ENCODE assay signal across 19 mouse cellular contexts in the genomic region with DNA sequence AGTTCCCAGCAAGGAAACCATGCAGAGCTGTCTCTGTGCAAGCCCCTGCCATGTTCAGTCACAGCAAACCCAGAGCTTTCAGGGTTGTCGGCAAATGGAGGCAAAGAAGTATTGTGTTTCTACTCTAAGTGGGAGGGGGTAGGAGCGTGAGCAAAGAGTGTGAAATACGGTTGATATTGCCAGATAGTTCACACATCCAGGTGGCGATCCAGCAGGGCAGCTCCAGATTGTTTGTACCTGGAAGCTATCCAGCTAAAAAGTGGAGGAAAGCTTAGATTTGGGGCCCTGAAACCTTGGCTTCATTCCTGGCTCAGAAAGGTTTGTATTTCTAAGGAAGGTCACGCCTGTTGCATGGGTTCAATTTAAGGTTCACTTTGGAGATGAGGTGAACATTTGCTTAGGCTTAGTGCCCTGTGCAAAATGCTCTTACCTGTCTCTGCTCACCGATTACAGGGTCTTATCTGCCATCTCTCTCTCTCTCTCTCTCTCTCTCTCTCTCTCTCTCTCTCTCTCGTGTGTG.
DNase-seq lines count a peak whose midpoint lies in the region; ATAC-seq and TF ChIP-seq lines count a peak whose summit lies in the region.
"Had no signal": no experiment of that assay in that cellular context is flagged by ENCODE, and none has a peak within 500 bp of the region (broad histone marks: within the 10 kb centered on the region; RNA-seq: fewer than 3 reads in every experiment).

No protein-coding gene starts in this region.

- H3K9me3 ChIP-seq in heart, embryonic 10.5 days: no peaks in the 10 kb centered on the region
- no peaks in the 10 kb centered on the region for H3K9me3 ChIP-seq in stomach, embryonic 14.5 days (ENCODE audit: control insufficient read depth, low read depth, low read length)
- H3K9me3 ChIP-seq in stomach, postnatal 0 days (ENCODE audit: control insufficient read depth, low read length): no peaks in the 10 kb centered on the region
- H3K9me3 ChIP-seq: heart, embryonic 13.5 days; hindbrain, embryonic 13.5 days; intestine, embryonic 15.5 days; limb, embryonic 12.5 days; midbrain, embryonic 13.5 days; stomach, embryonic 15.5 days had no signal

- no peak overlapping the region for H3K4me3 ChIP-seq in heart, embryonic 10.5 days
- H3K4me3 ChIP-seq in stomach, embryonic 14.5 days (ENCODE audit: low read depth, low read length): no peak overlapping the region
- no peak overlapping the region for H3K4me3 ChIP-seq in stomach, postnatal 0 days (ENCODE audit: low read depth, low read length)
- H3K4me3 ChIP-seq: gastrocnemius, adult 2 months; heart, embryonic 13.5 days; hindbrain, embryonic 13.5 days; intestine, embryonic 15.5 days; limb, embryonic 12.5 days; midbrain, embryonic 13.5 days; myocyte; stomach, embryonic 15.5 days had no signal

- peak; percentile 17 for DNase-seq in heart, embryonic 10.5 days (ENCODE audit: low spot score)
- DNase-seq in heart, adult 18-20 months: no peak
- DNase-seq in stomach, postnatal 0 days (ENCODE audit: low spot score): no peak
- DNase-seq in cerebellum, adult 9-11 months: peak; percentile 58
- DNase-seq in spleen, postnatal 10 days (ENCODE audit: low spot score in 2 of 2): no peak
- no peak for DNase-seq in urinary bladder, adult 2 months (ENCODE audit: low spot score)
- DNase-seq: gastrocnemius, adult 2 months; kidney, adult 9 months; kidney, postnatal 4 days; lung, postnatal 10 days; thymus, adult 2 months had no signal

- H3K27me3 ChIP-seq in heart, embryonic 10.5 days (ENCODE audit: insufficient read depth, poor library complexity, severe bottlenecking): no peaks in the 10 kb centered on the region
- no peaks in the 10 kb centered on the region for H3K27me3 ChIP-seq in stomach, embryonic 14.5 days (ENCODE audit: control insufficient read depth, insufficient read depth, low read length)
- no peaks in the 10 kb centered on the region for H3K27me3 ChIP-seq in stomach, postnatal 0 days (ENCODE audit: control insufficient read depth, insufficient read depth, low read length)
- H3K27me3 ChIP-seq: heart, embryonic 13.5 days; hindbrain, embryonic 13.5 days; intestine, embryonic 15.5 days; limb, embryonic 12.5 days; midbrain, embryonic 13.5 days; stomach, embryonic 15.5 days had no signal

- WGBS in heart, embryonic 10.5 days: 66% methylated on average over 7 of the region's 7 CpGs
- 35% methylated on average over 7 of the region's 7 CpGs for WGBS in stomach, embryonic 14.5 days
- WGBS in stomach, postnatal 0 days: 27% methylated on average over 7 of the region's 7 CpGs

- H3K4me2 ChIP-seq in stomach, embryonic 14.5 days (replicated peaks; ENCODE audit: low read depth, low read length): no peak overlapping the region
- no peak overlapping the region for H3K4me2 ChIP-seq in stomach, postnatal 0 days (replicated peaks; ENCODE audit: low read depth)
- H3K4me2 ChIP-seq: heart, embryonic 13.5 days; hindbrain, embryonic 13.5 days; intestine, embryonic 15.5 days; limb, embryonic 12.5 days; midbrain, embryonic 13.5 days; stomach, embryonic 15.5 days had no signal

- TF ChIP-seq EP300 in stomach, postnatal 0 days (optimal IDR thresholded peaks at IDR 0.05): no peak

- H3K9ac ChIP-seq in stomach, embryonic 14.5 days (replicated peaks; ENCODE audit: low read depth, low read length): no peak overlapping the region
- H3K9ac ChIP-seq in stomach, postnatal 0 days (ENCODE audit: low read length): no peak overlapping the region
- H3K9ac ChIP-seq: heart, embryonic 13.5 days; hindbrain, embryonic 13.5 days; intestine, embryonic 15.5 days; limb, embryonic 12.5 days; midbrain, embryonic 13.5 days; stomach, embryonic 15.5 days had no signal

- H3K4me1 ChIP-seq in heart, embryonic 10.5 days: peaks cover 19% of the 10 kb centered on the region
- H3K4me1 ChIP-seq in stomach, embryonic 14.5 days (ENCODE audit: control insufficient read depth, insufficient read depth, low read length): peaks cover 12% of the 10 kb centered on the region; the same call in 1 of the 2 replicates
- H3K4me1 ChIP-seq in stomach, postnatal 0 days (replicated peaks; ENCODE audit: control insufficient read depth, insufficient read depth): peaks cover 4% of the 10 kb centered on the region; the same call in 1 of the 2 replicates

- no peak for TF ChIP-seq CTCF in stomach, postnatal 0 days (IDR thresholded peaks at IDR 0.05; ENCODE audit: low read depth)

- ATAC-seq in stomach, embryonic 14.5 days (ENCODE audit: insufficient number of reproducible peaks, insufficient read depth, low FRiP score, low read depth): no peak
- no peak for ATAC-seq in stomach, postnatal 0 days (ENCODE audit: low FRiP score, low TSS enrichment)
- ATAC-seq: intestine, embryonic 15.5 days; midbrain, embryonic 13.5 days had no signal

- H3K36me3 ChIP-seq in heart, embryonic 10.5 days: no peaks in the 10 kb centered on the region
- H3K36me3 ChIP-seq in stomach, embryonic 14.5 days (ENCODE audit: control insufficient read depth, insufficient read depth, low read length): no peaks in the 10 kb centered on the region
- H3K36me3 ChIP-seq in stomach, postnatal 0 days (ENCODE audit: control insufficient read depth, insufficient read depth, low read length): no peaks in the 10 kb centered on the region
- H3K36me3 ChIP-seq: heart, embryonic 13.5 days; hindbrain, embryonic 13.5 days; intestine, embryonic 15.5 days; limb, embryonic 12.5 days; midbrain, embryonic 13.5 days; stomach, embryonic 15.5 days had no signal

- H3K27ac ChIP-seq in heart, embryonic 10.5 days: no peak overlapping the region
- H3K27ac ChIP-seq in stomach, embryonic 14.5 days (ENCODE audit: low read length): peak overlapping the region; percentile 35; the same call in 1 of the 2 replicates
- no peak overlapping the region for H3K27ac ChIP-seq in stomach, postnatal 0 days (replicated peaks)
- H3K27ac ChIP-seq: gastrocnemius, adult 2 months; heart, embryonic 13.5 days; hindbrain, embryonic 13.5 days; intestine, embryonic 15.5 days; limb, embryonic 12.5 days; midbrain, embryonic 13.5 days; stomach, embryonic 15.5 days had no signal

Comparison
In these comparisons a context has a peak if more than half of its experiments do, and no peak if none do; other contexts are left out.
1. DNase-seq: peak in heart, embryonic 10.5 days (single experiment) and cerebellum, adult 9-11 months (single experiment); none in heart, adult 18-20 months (0 of 2), stomach, postnatal 0 days (single experiment), spleen, postnatal 10 days (0 of 2) and urinary bladder, adult 2 months (single experiment).